Mouse (Mus musculus) heart, embryonic 11.5 days (tissue): ENCODE measurements around the gene Fggy. TPM values are rescaled to one million over a fixed set of nuclear protein-coding genes. Genes with fewer than 3 reads are reported as not detected.

Experiments
- ATAC-seq: fragments of 200-750 bp; cut with Nextera tagmentation; replicated peaks from 2 replicates; pipeline ENCODE4 v1.8.0; 2017; ENCODE audit warnings: moderate library complexity; ENCODE audit not compliant: insufficient number of reproducible peaks, low FRiP score, low TSS enrichment
- H3K27ac ChIP-seq: fragments of 300-500 bp; sonication (generic); 2 replicates; pipeline ENCODE4 v1.5.1; 2014; ENCODE audit warnings: mild to moderate bottlenecking, low read depth, low read length
- H3K27me3 ChIP-seq: fragments of 300-500 bp; sonication (generic); 2 replicates; pipeline ENCODE4 v1.6.1; 2014; ENCODE audit warnings: mild to moderate bottlenecking, low read length, mixed read lengths; ENCODE audit not compliant: control insufficient read depth, insufficient read depth
- H3K36me3 ChIP-seq: fragments of 300-500 bp; sonication (generic); 2 replicates; pipeline ENCODE4 v1.6.1; 2014; ENCODE audit warnings: mild to moderate bottlenecking, low read length, moderate library complexity, mixed read lengths; ENCODE audit not compliant: control insufficient read depth, insufficient read depth
- H3K4me1 ChIP-seq: fragments of 300-500 bp; sonication (generic); 2 replicates; pipeline ENCODE4 v1.6.1; 2014; ENCODE audit warnings: low read length; ENCODE audit not compliant: control insufficient read depth, insufficient read depth
- H3K4me2 ChIP-seq: fragments of 300-500 bp; sonication (generic); 2 replicates; pipeline ENCODE4 v1.6.1; 2014; ENCODE audit warnings: mild to moderate bottlenecking, moderate library complexity
- H3K4me3 ChIP-seq: fragments of 300-500 bp; sonication (generic); 2 replicates; pipeline ENCODE4 v1.5.1; 2014; ENCODE audit warnings: low read depth, low read length
- H3K9ac ChIP-seq: fragments of 300-500 bp; sonication (generic); 2 replicates; pipeline ENCODE4 v1.6.1; 2014; ENCODE audit warnings: mild to moderate bottlenecking, low read depth, low read length, moderate library complexity
- H3K9me3 ChIP-seq: fragments of 300-500 bp; sonication (generic); replicated peaks from 2 replicates; pipeline ENCODE4 v1.6.1; 2016; ENCODE audit warnings: low read length; ENCODE audit not compliant: control insufficient read depth
- WGBS: fragments of 180-500 bp; shearing (Covaris S2); extraction: QIAGEN DNeasy Blood & Tissue Kit; methylation state at CpG from one replicate; pipeline ENCODE4 v1.1.7; 2014; ENCODE audit not compliant: insufficient replicate concordance; 5-methylcytosine and 5-hydroxymethylcytosine counted together
- polyA plus RNA-seq: library from polyadenylated mRNA; unstranded; fragments of >200 nt; fragmentation: Nextera tagmentation; extraction: Ambion mirVana; gene quantifications from 2 replicates; pipeline ENCODE4 v1.2.1, GENCODE M21; 2014

Gene Fggy
- polyA plus RNA-seq, 1 experiment from 2014 or later: 5.9 TPM

DNA sequence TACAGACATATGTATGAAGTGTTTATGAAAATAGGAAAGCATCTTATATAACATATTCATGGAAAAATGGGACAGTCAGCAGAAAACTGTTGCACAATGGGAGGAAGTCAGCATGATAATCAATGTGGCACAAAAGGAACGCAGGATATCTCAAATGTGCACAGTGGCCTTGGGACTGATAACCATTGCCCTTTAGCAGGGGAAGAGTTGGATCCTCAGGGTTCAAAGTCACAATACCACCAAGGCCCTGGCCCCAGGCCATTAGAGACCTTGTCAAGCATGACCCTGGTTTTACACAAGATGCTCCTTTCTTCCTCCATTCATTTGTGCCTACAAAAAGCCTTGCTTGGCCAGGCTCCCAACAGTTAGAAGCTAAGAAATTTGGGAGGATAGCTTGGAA, 83.5 kb downstream of the Fggy start:
- Histone ChIP-seq H3K4me1 (peaks cover 4% of the 10 kb centered on the region; the same call in 1 of the 2 replicates), H3K4me3 (no peak overlapping the region), H3K4me2 (no peak overlapping the region), H3K27me3 (no peaks in the 10 kb centered on the region), H3K9ac (no peak overlapping the region), H3K36me3 (no peaks in the 10 kb centered on the region), H3K27ac (no peak overlapping the region), H3K9me3 (no peaks in the 10 kb centered on the region)
- no peak for ATAC-seq
- WGBS: 48% methylated on average over 1 of the region's 1 CpGs

DNA sequence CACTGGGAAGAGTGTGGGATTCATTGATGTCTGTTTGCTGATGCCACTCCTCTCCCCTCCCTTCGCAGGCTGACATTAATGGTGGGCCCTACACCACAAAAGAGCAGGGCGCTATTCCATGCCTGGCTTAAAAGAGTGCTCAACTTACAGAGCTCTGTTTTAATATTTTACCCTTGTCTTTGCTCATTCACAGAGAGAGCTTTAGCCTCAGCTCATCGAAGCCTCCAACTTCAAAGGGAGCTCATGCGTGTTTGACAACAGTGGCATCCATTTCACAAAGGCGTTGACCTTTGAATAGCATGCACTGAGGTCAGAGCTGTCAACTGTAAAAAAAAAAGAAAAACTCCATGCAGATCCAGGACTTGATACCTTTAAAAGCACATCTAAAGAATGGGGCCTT, 86.7 kb downstream of the Fggy start:
- Histone ChIP-seq H3K9me3 (no peaks in the 10 kb centered on the region), H3K4me3 (no peak overlapping the region), H3K27ac (no peak overlapping the region), H3K4me1 (no peaks in the 10 kb centered on the region), H3K4me2 (no peak overlapping the region), H3K36me3 (no peaks in the 10 kb centered on the region), H3K9ac (no peak overlapping the region), H3K27me3 (no peaks in the 10 kb centered on the region)
- no peak for ATAC-seq
- WGBS: 65% methylated on average over 5 of the region's 5 CpGs

DNA sequence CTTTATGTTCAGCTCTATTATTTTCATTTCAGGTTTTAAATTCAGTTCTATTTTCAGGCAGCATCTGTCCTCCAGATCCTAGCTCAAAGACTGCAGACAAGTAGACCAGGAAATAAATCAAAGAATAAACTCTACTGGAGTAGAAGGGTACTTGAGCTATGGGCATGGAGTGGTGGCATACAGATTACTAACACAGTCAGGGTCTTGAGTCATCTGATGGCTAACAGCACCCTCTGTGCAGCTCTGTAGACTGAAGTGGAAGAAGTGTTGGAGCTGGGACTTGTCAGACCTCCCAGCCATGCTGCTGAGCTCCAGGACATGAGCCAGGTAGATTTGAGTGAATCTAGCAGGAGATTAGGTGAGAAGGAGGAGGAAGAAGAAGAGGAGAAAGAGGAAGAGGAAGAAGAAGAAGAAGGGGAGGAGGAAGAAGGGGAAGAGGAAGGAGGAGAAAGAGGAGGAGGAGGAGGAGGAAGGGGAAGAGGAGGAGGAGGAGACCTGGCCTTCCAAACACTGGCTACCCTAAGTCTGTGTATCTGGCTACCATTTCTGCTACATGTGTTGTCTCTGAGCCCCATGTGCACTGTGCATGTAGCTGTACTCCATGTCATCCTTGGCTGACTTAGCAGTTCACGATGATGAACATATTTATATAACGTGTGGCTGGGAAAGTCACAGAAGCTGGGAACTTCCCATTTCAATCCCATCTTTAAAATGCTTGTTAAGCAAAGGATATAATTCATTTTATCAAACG, 91.7 kb downstream of the Fggy start:
- no peak overlapping the region for H3K9ac ChIP-seq
- no peaks in the 10 kb centered on the region for H3K36me3 ChIP-seq
- H3K9me3 ChIP-seq: no peaks in the 10 kb centered on the region
- H3K27me3 ChIP-seq: no peaks in the 10 kb centered on the region
- ATAC-seq: no peak
- H3K4me3 ChIP-seq: no peak overlapping the region
- no peaks in the 10 kb centered on the region for H3K4me1 ChIP-seq
- 84% methylated on average over 3 of the region's 3 CpGs for WGBS
- H3K4me2 ChIP-seq: no peak overlapping the region
- no peak overlapping the region for H3K27ac ChIP-seq

DNA sequence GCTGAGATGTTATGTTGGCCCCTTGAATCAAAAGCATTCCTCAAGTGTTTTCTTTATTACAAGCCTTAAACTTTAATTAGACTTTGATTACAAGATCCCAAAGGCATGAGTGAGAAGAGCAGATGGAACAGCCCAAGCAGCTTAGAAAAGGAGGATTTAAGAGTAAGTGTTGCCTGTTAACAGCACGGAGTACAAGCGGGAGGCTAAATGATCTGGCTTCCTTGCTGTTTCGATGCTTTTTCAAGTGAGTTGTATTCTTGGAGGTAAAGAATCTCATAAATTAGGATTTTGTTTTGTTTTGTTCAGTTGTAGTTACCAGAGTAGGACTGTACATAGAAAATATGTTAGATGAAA, 92.2 kb downstream of the Fggy start:
- H3K4me1 ChIP-seq: no peaks in the 10 kb centered on the region
- no peaks in the 10 kb centered on the region for H3K27me3 ChIP-seq
- no peak overlapping the region for H3K27ac ChIP-seq
- H3K4me3 ChIP-seq: no peak overlapping the region
- H3K36me3 ChIP-seq: no peaks in the 10 kb centered on the region
- 84% methylated on average over 3 of the region's 3 CpGs for WGBS
- no peak overlapping the region for H3K4me2 ChIP-seq
- no peak for ATAC-seq
- no peaks in the 10 kb centered on the region for H3K9me3 ChIP-seq
- no peak overlapping the region for H3K9ac ChIP-seq

- no peaks in the 10 kb centered on the region for H3K27me3 ChIP-seq
Observed at GRCm38 (mm10) chr4:95649980-95650379, 92.7 kb downstream of the Fggy start.

DNA sequence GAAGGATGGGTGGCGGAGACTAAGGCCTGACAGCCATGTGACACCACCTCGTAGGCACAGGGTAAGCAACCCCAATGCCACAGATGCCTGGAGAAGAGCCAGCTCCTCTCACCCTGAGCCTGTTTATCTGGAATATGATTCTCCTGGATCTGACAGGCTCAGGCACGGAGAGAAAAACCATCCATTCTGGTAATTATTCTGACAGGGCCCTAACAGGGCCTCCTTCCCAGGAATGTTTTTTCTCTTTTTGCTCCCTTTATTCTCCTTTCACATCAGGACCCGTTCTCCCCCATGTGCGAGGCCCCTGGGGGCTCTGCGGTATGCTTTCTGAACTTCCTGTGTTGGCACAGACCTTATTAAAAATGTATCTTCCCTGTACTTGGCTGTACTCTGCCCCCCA, 94.7 kb downstream of the Fggy start:
- no peak overlapping the region for H3K4me3 ChIP-seq
- H3K27me3 ChIP-seq: no peaks in the 10 kb centered on the region
- H3K9me3 ChIP-seq: no peaks in the 10 kb centered on the region
- H3K27ac ChIP-seq: no peak overlapping the region
- no peaks in the 10 kb centered on the region for H3K36me3 ChIP-seq
- H3K4me2 ChIP-seq: no peak overlapping the region
- no peak overlapping the region for H3K9ac ChIP-seq
- no peak for ATAC-seq
- 40% methylated on average over 6 of the region's 6 CpGs for WGBS
- H3K4me1 ChIP-seq: no peaks in the 10 kb centered on the region

More at GRCm38 (mm10) chr4:95649980-95650379, 92.7 kb downstream of the Fggy start:
- Histone ChIP-seq H3K4me2 (no peak overlapping the region), H3K36me3 (no peaks in the 10 kb centered on the region), H3K27ac (no peak overlapping the region), H3K9ac (no peak overlapping the region), H3K4me1 (no peaks in the 10 kb centered on the region), H3K4me3 (no peak overlapping the region), H3K9me3 (no peaks in the 10 kb centered on the region)
- 77% methylated on average over 6 of the region's 6 CpGs for WGBS
- ATAC-seq: no peak

DNA sequence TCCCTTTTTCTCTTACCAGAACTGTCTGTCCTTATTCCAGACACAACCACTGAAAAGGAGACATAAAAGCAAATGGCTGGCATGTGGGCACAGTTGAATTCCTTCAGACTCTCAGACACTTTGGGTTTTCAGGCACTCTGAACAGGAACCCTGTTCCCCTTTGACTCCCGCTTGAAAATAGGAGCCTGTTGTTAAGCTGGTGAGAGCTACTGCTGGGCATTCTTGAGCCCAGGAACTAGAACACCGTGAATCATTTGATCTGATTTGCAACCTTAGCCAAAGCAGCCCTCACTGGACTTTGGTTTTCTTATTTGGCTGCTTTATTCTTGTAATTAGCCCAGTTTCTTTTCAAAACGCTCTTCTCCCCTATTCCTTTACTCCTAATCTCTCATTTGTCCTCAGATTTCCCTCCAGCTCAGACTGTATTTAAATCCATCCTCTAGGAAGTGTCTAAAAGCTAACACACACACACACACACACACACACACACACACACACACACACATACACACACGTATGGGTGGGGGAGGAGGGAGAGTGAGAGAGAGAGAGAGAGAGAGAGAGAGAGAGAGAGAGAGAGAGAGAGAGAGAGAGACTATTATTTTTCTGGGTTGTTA, 96.1 kb downstream of the Fggy start:
- H3K9me3 ChIP-seq: no peaks in the 10 kb centered on the region
- no peaks in the 10 kb centered on the region for H3K4me1 ChIP-seq
- WGBS: 57% methylated on average over 3 of the region's 4 CpGs
- no peak for ATAC-seq
- H3K36me3 ChIP-seq: no peaks in the 10 kb centered on the region
- no peak overlapping the region for H3K9ac ChIP-seq
- H3K27me3 ChIP-seq: no peaks in the 10 kb centered on the region
- H3K4me3 ChIP-seq: no peak overlapping the region
- H3K27ac ChIP-seq: no peak overlapping the region
- H3K4me2 ChIP-seq: no peak overlapping the region

DNA sequence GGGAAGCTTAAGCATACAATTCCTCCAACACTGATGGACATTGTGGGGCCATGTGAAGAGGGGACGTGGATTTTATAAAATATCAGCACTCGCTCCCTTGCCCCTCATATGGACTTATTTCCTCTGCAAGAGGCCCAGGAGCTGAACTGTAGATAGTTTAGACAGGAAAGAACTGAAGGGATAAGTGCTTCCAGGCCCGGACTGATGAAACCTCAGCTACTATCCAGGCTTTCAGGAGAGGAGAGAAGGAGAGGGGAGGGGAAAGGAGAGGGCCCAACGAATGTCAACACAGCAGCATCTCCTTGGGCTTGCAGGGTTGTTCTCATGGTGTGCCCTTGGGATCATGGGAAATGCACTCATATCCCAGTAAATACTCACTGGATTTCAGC, 96.6 kb downstream of the Fggy start:
- no peak for ATAC-seq
- H3K4me3 ChIP-seq: no peak overlapping the region
- H3K9ac ChIP-seq: no peak overlapping the region
- H3K4me1 ChIP-seq: peaks cover 1% of the 10 kb centered on the region; the same call in 1 of the 2 replicates
- H3K9me3 ChIP-seq: no peaks in the 10 kb centered on the region
- H3K4me2 ChIP-seq: no peak overlapping the region
- H3K27me3 ChIP-seq: no peaks in the 10 kb centered on the region
- no peaks in the 10 kb centered on the region for H3K36me3 ChIP-seq
- WGBS: 46% methylated on average over 4 of the region's 4 CpGs
- no peak overlapping the region for H3K27ac ChIP-seq

DNA sequence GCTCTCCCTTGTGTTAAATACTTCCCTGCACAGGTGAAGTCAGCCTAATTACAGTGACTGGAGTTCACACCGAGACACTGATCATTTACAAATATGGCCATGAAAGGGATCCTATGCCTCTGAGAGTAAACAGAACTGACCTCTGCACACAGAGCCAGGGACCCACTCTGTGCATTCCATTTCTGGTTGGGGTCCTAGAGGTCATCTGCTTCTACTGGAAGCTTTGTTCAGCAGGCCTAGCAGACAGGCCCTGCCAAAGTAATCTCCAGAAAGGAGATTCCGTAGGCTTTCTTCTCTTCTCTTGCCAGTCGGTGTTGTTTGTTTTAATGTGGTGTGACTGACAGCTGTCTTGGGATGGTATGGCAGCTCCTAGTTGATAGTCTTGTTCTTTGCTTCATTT, 101.7 kb downstream of the Fggy start:
- no peaks in the 10 kb centered on the region for H3K36me3 ChIP-seq
- no peak overlapping the region for H3K9ac ChIP-seq
- no peak overlapping the region for H3K27ac ChIP-seq
- H3K27me3 ChIP-seq: no peaks in the 10 kb centered on the region
- ATAC-seq: no peak
- H3K4me1 ChIP-seq: peaks cover 4% of the 10 kb centered on the region; the same call in 1 of the 2 replicates
- no peak overlapping the region for H3K4me3 ChIP-seq
- WGBS: 23% methylated on average over 3 of the region's 3 CpGs
- H3K4me2 ChIP-seq: no peak overlapping the region
- no peaks in the 10 kb centered on the region for H3K9me3 ChIP-seq
